Mouse (Mus musculus) adrenal gland, postnatal 14 days (tissue): Measurements from ENCODE around the gene Mcam. TPM values are rescaled to one million over a fixed set of nuclear protein-coding genes. Genes with fewer than 3 reads are reported as not detected.

Experiments
- total RNA-seq: library from RNA; stranded (reverse); gene quantifications from 2 replicates; pipeline ENCODE4 v1.2.3, GENCODE M21; 2021

Gene Mcam
- total RNA-seq, 1 experiment from 2014 or later = 65.3 TPM

Other genes starting within 250 kb of the Mcam start
- 35.7 and 56.8 TPM in 2 replicates for gene Thy1, start 91.1 kb upstream of the Mcam start, total RNA-seq
- gene Usp2, start 67.4 kb upstream of the Mcam start, total RNA-seq = 49.5 and 54.9 TPM in 2 replicates
- gene Mfrp, start 32.7 kb upstream of the Mcam start, total RNA-seq = not detected in 2 replicates
- 11.1 and 14.9 TPM in 2 replicates for gene C1qtnf5, start 27.2 kb upstream of the Mcam start, total RNA-seq
- 0.15 and 0.52 TPM in 2 replicates for gene Gm49380, start 21.0 kb upstream of the Mcam start, total RNA-seq
- gene Rnf26, start 21.0 kb upstream of the Mcam start, total RNA-seq = 27.5 and 31.8 TPM in 2 replicates
- gene Cbl, start 99.6 kb downstream of the Mcam start, total RNA-seq = 33.1 and 34.4 TPM in 2 replicates
- gene Ccdc153, start 106.2 kb downstream of the Mcam start, total RNA-seq = 1.1 and 2.5 TPM in 2 replicates
- 0.30 TPM in 1 of 2 replicates, not detected in the other for gene Pdzd3, start 117.0 kb downstream of the Mcam start, total RNA-seq
- gene Nlrx1, start 134.1 kb downstream of the Mcam start, total RNA-seq = 17.6 and 20.7 TPM in 2 replicates
- 19.0 and 28.8 TPM in 2 replicates for gene Abcg4, start 154.1 kb downstream of the Mcam start, total RNA-seq
- gene Hinfp, start 171.2 kb downstream of the Mcam start, total RNA-seq = 20.3 and 22.1 TPM in 2 replicates
- 27.8 and 40.4 TPM in 2 replicates for gene C2cd2l, start 185.8 kb downstream of the Mcam start, total RNA-seq
- gene Dpagt1, start 191.6 kb downstream of the Mcam start, total RNA-seq = 27.1 and 29.5 TPM in 2 replicates
- gene H2afx, start 200.2 kb downstream of the Mcam start, total RNA-seq = 76.0 and 90.3 TPM in 2 replicates
- 77.5 and 92.0 TPM in 2 replicates for gene Hmbs, start 209.8 kb downstream of the Mcam start, total RNA-seq
- 41.6 and 44.1 TPM in 2 replicates for gene Vps11, start 227.2 kb downstream of the Mcam start, total RNA-seq
- gene Hyou1, start 245.0 kb downstream of the Mcam start, total RNA-seq = 122 and 133 TPM in 2 replicates